In genomic region chr17:6979380-6979779, GRCm38 (mm10) we compare ENCODE assay signal across 11 mouse cellular contexts. TPM values are rescaled to one million over a fixed set of nuclear protein-coding genes. Genes with fewer than 3 reads are reported as not detected.
DNase-seq lines count a peak whose midpoint lies in the region; ATAC-seq and TF ChIP-seq lines count a peak whose summit lies in the region.
"Not testable (repeated sequence)": the region's sequence is repeated elsewhere in the genome, so short reads cannot be mapped to it uniquely, and the experiment has no call there.
"Had no signal": no experiment of that assay in that cellular context is flagged by ENCODE, and none has a peak within 500 bp of the region (broad histone marks: within the 10 kb centered on the region; RNA-seq: fewer than 3 reads in every experiment).

No protein-coding gene starts in this region.

- not testable (repeated sequence) for H3K27ac ChIP-seq in embryonic facial prominence, embryonic 14.5 days (replicated peaks; ENCODE audit: low read depth, low read length); heart, adult 2 months; hindbrain, postnatal 0 days; limb, embryonic 11.5 days (replicated peaks; ENCODE audit: low read depth, low read length); lung, postnatal 0 days (ENCODE audit: low read length)
- H3K27ac ChIP-seq in thymus, adult 2 months (ENCODE audit: control insufficient read depth, insufficient read depth, low read length) = peak overlapping the region; percentile 68; the same call in 1 of the 2 replicates

- not testable (repeated sequence) for H3K79me2 ChIP-seq in heart, adult 2 months (replicated peaks; ENCODE audit: control insufficient read depth, insufficient read depth, low read length)

- peak overlapping the region; percentile 51 for H3K4me2 ChIP-seq in embryonic facial prominence, embryonic 14.5 days (ENCODE audit: low read depth, low read length)
- peak overlapping the region; percentile 55; the same call in 1 of the 2 replicates for H3K4me2 ChIP-seq in hindbrain, postnatal 0 days (ENCODE audit: low read depth, low read length)
- peak overlapping the region; percentile 32 for H3K4me2 ChIP-seq in limb, embryonic 11.5 days (ENCODE audit: low read depth, severe bottlenecking)
- peak overlapping the region; percentile 55 for H3K4me2 ChIP-seq in lung, postnatal 0 days (replicated peaks; ENCODE audit: low read depth, low read length)

- not testable (repeated sequence) for DNase-seq in G1E (ENCODE audit: low spot score); embryonic facial prominence, embryonic 14.5 days (ENCODE audit: low spot score); heart, adult 2 months; hindbrain, postnatal 0 days (ENCODE audit: low spot score); limb, embryonic 11.5 days (ENCODE audit: low spot score)
- DNase-seq in lung, postnatal 0 days (ENCODE audit: low spot score) = peak; percentile 13
- peak; percentile 24 for DNase-seq in neural tube, embryonic 10.5 days (ENCODE audit: extremely low spot score, low spot score)
- DNase-seq in thymus, adult 2 months = peak; percentile 14

- TF ChIP-seq POLR2A in heart, adult 2 months (IDR thresholded peaks at IDR 0.05; ENCODE audit: insufficient read depth, low read depth, low read length); thymus, adult 2 months (IDR thresholded peaks at IDR 0.05; ENCODE audit: control insufficient read depth, extremely low read depth, insufficient read depth, low read length, poor library complexity): not testable (repeated sequence)

- WGBS in embryonic facial prominence, embryonic 14.5 days = 11% methylated on average over 5 of the region's 5 CpGs
- WGBS in heart, adult 2 months = 16% methylated on average over 5 of the region's 5 CpGs
- 8% methylated on average over 4 of the region's 5 CpGs for WGBS in hindbrain, postnatal 0 days
- WGBS in limb, embryonic 11.5 days = 25% methylated on average over 5 of the region's 5 CpGs
- WGBS in lung, postnatal 0 days = 8% methylated on average over 4 of the region's 5 CpGs
- 12% methylated on average over 5 of the region's 5 CpGs for WGBS in thymus, adult 2 months

- intact Hi-C loops in heart, adult 2 months (cut with DNase I) = not testable (repeated sequence)

- TF ChIP-seq EP300 in heart, adult 2 months (IDR thresholded peaks at IDR 0.05; ENCODE audit: insufficient read depth, low read depth, low read length); lung, postnatal 0 days (IDR thresholded peaks at IDR 0.05): not testable (repeated sequence)

- peak overlapping the region; percentile 67; the same call in 1 of the 2 replicates for H3K9ac ChIP-seq in embryonic facial prominence, embryonic 14.5 days (ENCODE audit: low read depth, low read length)
- H3K9ac ChIP-seq in heart, adult 2 months (ENCODE audit: low read depth, low read length) = peak overlapping the region; percentile 63
- H3K9ac ChIP-seq in hindbrain, postnatal 0 days (replicated peaks; ENCODE audit: low read length); limb, embryonic 11.5 days (ENCODE audit: low read length); lung, postnatal 0 days (replicated peaks; ENCODE audit: low read depth): not testable (repeated sequence)

- H3K4me1 ChIP-seq in G1E (ENCODE audit: insufficient read depth, low read depth, low read length); embryonic facial prominence, embryonic 14.5 days (ENCODE audit: control insufficient read depth, insufficient read depth, low read length); heart, adult 2 months (ENCODE audit: control insufficient read depth, insufficient read depth, low read length); hindbrain, postnatal 0 days (ENCODE audit: insufficient read depth, low read length); limb, embryonic 11.5 days (ENCODE audit: control insufficient read depth, insufficient read depth, low read length); lung, postnatal 0 days (ENCODE audit: insufficient read depth, low read depth, low read length): not testable (repeated sequence)
- peaks cover 10% of the 10 kb centered on the region for H3K4me1 ChIP-seq in thymus, adult 2 months (replicated peaks; ENCODE audit: control insufficient read depth, insufficient read depth, low read length)

- not testable (repeated sequence) for H3K27me3 ChIP-seq in G1E (ENCODE audit: insufficient read depth, low read length); embryonic facial prominence, embryonic 14.5 days (replicated peaks; ENCODE audit: control insufficient read depth, insufficient read depth, low read length); heart, adult 2 months (ENCODE audit: control insufficient read depth, insufficient read depth, low read length); hindbrain, postnatal 0 days (ENCODE audit: insufficient read depth, low read length); limb, embryonic 11.5 days (ENCODE audit: control insufficient read depth, insufficient read depth, low read length); lung, postnatal 0 days (replicated peaks; ENCODE audit: insufficient read depth, low read length); thymus, adult 2 months (ENCODE audit: control insufficient read depth, insufficient read depth, low read length)

- H3K36me3 ChIP-seq in G1E (replicated peaks); embryonic facial prominence, embryonic 14.5 days (ENCODE audit: control insufficient read depth, insufficient read depth, low read length); heart, adult 2 months (ENCODE audit: control insufficient read depth, insufficient read depth, low read length); hindbrain, postnatal 0 days (ENCODE audit: insufficient read depth, low read length); limb, embryonic 11.5 days (ENCODE audit: control insufficient read depth, insufficient read depth, low read length); lung, postnatal 0 days (ENCODE audit: insufficient read depth, low read length); thymus, adult 2 months (ENCODE audit: control insufficient read depth, insufficient read depth, low read length): not testable (repeated sequence)

- ATAC-seq in G1E (ENCODE audit: extremely low read depth, insufficient number of reproducible peaks, low FRiP score, poor library complexity, severe bottlenecking) = peak; percentile 18; the same call in 1 of the 2 replicates
- ATAC-seq in embryonic facial prominence, embryonic 14.5 days (ENCODE audit: low read depth); hindbrain, postnatal 0 days; limb, embryonic 11.5 days (ENCODE audit: insufficient number of reproducible peaks, low FRiP score, low TSS enrichment, low read depth): not testable (repeated sequence)
- peak; percentile 4; the same call in 1 of the 2 replicates for ATAC-seq in lung, postnatal 0 days

- H3K9me3 ChIP-seq in G1E (replicated peaks); embryonic facial prominence, embryonic 14.5 days (ENCODE audit: control insufficient read depth, low read length); hindbrain, postnatal 0 days (ENCODE audit: low read length); limb, embryonic 11.5 days (ENCODE audit: control insufficient read depth, low read length); lung, postnatal 0 days (ENCODE audit: low read length): not testable (repeated sequence)

- H3K4me3 ChIP-seq in G1E (ENCODE audit: low read depth, low read length) = peak overlapping the region; percentile 70
- H3K4me3 ChIP-seq in embryonic facial prominence, embryonic 14.5 days (ENCODE audit: low read depth, low read length) = peak overlapping the region; percentile 50
- peak overlapping the region; percentile 69; the same call in 1 of the 2 replicates for H3K4me3 ChIP-seq in heart, adult 2 months
- H3K4me3 ChIP-seq in hindbrain, postnatal 0 days (ENCODE audit: low read length) = peak overlapping the region; percentile 45
- peak overlapping the region; percentile 42 for H3K4me3 ChIP-seq in limb, embryonic 11.5 days (ENCODE audit: low read depth, low read length)
- peak overlapping the region; percentile 45 for H3K4me3 ChIP-seq in lung, postnatal 0 days (ENCODE audit: low read depth, low read length)
- H3K4me3 ChIP-seq in thymus, adult 2 months (ENCODE audit: control insufficient read depth, insufficient read depth, low read length) = peak overlapping the region; percentile 56

- not testable (repeated sequence) for TF ChIP-seq CTCF in G1E (IDR thresholded peaks at IDR 0.05; ENCODE audit: low read depth, low read length); heart, adult 2 months (IDR thresholded peaks at IDR 0.05); hindbrain, postnatal 0 days (IDR thresholded peaks at IDR 0.05; ENCODE audit: low read depth); lung, postnatal 0 days (IDR thresholded peaks at IDR 0.05); thymus, adult 2 months (IDR thresholded peaks at IDR 0.05; ENCODE audit: borderline replicate concordance, control insufficient read depth, extremely low read depth, insufficient read depth, low read length, poor library complexity)

RNA-seq across cellular contexts. Expression of gene Gm49721, which starts 0.7 kb away (rescaled TPM):
- total RNA-seq in G1E (2014; fragmentation: Nextera tagmentation) = not detected in 2 replicates
- total RNA-seq in G1E (2017) = 0.05 and 0.23 TPM in 2 replicates
- not detected in 2 replicates for polyA plus RNA-seq in G1E (2012)
- 0.10 and 0.37 TPM in 2 replicates for polyA plus RNA-seq in embryonic facial prominence, embryonic 14.5 days (2014; fragmentation: Nextera tagmentation; extraction: Ambion mirVana)
- total RNA-seq in heart, adult 2 months (2021) = not detected
- polyA plus RNA-seq in heart, adult 2 months (2012; rRNA removed) = not detected in 2 replicates
- 6.1 and 7.2 TPM in 2 replicates for total RNA-seq in hindbrain, postnatal 0 days (2014; rRNA removed)
- 0.54 TPM in 1 of 2 replicates, not detected in the other for polyA plus RNA-seq in hindbrain, postnatal 0 days (2015; fragmentation: Nextera tagmentation; extraction: Ambion mirVana)
- polyA plus RNA-seq in limb, embryonic 11.5 days (2014; fragmentation: Nextera tagmentation; extraction: Ambion mirVana) = 0.09 and 0.16 TPM in 2 replicates
- 0.30 and 0.32 TPM in 2 replicates for polyA plus RNA-seq in lung, postnatal 0 days (2015; fragmentation: Nextera tagmentation; extraction: Ambion mirVana)
- polyA plus RNA-seq in thymus, adult 2 months (2012; rRNA removed) = 9.6 and 9.8 TPM in 2 replicates
- total RNA-seq: heart, postnatal 25 days had no signal

RNA-seq across cellular contexts. Expression of gene Rnaset2b, which starts 8.9 kb away (rescaled TPM):
- total RNA-seq in G1E (2014; fragmentation: Nextera tagmentation) (96.6 and 106 TPM in 2 replicates), G1E (2017) (105 and 150 TPM in 2 replicates)
- polyA plus RNA-seq in G1E (2012) = 3.6 and 88.1 TPM in 2 replicates
- 183 and 184 TPM in 2 replicates for polyA plus RNA-seq in embryonic facial prominence, embryonic 14.5 days (2014; fragmentation: Nextera tagmentation; extraction: Ambion mirVana)
- 100 to 1,000 TPM; 163 to 196 TPM for total RNA-seq in heart, adult 2 months (2021)
- 166 and 246 TPM in 2 replicates for polyA plus RNA-seq in heart, adult 2 months (2012; rRNA removed)
- 12.5 and 24.9 TPM in 2 replicates for total RNA-seq in hindbrain, postnatal 0 days (2014; rRNA removed)
- 150 and 167 TPM in 2 replicates for polyA plus RNA-seq in hindbrain, postnatal 0 days (2015; fragmentation: Nextera tagmentation; extraction: Ambion mirVana)
- polyA plus RNA-seq in limb, embryonic 11.5 days (2014; fragmentation: Nextera tagmentation; extraction: Ambion mirVana) = 144 and 161 TPM in 2 replicates
- polyA plus RNA-seq in lung, postnatal 0 days (2015; fragmentation: Nextera tagmentation; extraction: Ambion mirVana) = 426 and 446 TPM in 2 replicates
- 130 and 196 TPM in 2 replicates for polyA plus RNA-seq in thymus, adult 2 months (2012; rRNA removed)

RNA-seq across cellular contexts. Expression of gene Tagap1, which starts 18.4 kb away (rescaled TPM):
- total RNA-seq in G1E (2014; fragmentation: Nextera tagmentation) (13.9 and 16.9 TPM in 2 replicates), G1E (2017) (17.9 and 21.9 TPM in 2 replicates)
- polyA plus RNA-seq in G1E (2012) = 3.7 and 4.9 TPM in 2 replicates
- polyA plus RNA-seq in embryonic facial prominence, embryonic 14.5 days (2014; fragmentation: Nextera tagmentation; extraction: Ambion mirVana) = 45.9 and 48.1 TPM in 2 replicates
- total RNA-seq in heart, adult 2 months (2021) = 1 to 10 TPM; 8.1 to 8.6 TPM
- polyA plus RNA-seq in heart, adult 2 months (2012; rRNA removed) = 10.2 and 13.9 TPM in 2 replicates
- 38.2 and 40.7 TPM in 2 replicates for total RNA-seq in hindbrain, postnatal 0 days (2014; rRNA removed)
- 49.7 and 52.7 TPM in 2 replicates for polyA plus RNA-seq in hindbrain, postnatal 0 days (2015; fragmentation: Nextera tagmentation; extraction: Ambion mirVana)
- 63.6 and 64.2 TPM in 2 replicates for polyA plus RNA-seq in limb, embryonic 11.5 days (2014; fragmentation: Nextera tagmentation; extraction: Ambion mirVana)
- 22.1 and 24.1 TPM in 2 replicates for polyA plus RNA-seq in lung, postnatal 0 days (2015; fragmentation: Nextera tagmentation; extraction: Ambion mirVana)
- polyA plus RNA-seq in thymus, adult 2 months (2012; rRNA removed) = 68.6 and 78.0 TPM in 2 replicates

RNA-seq across cellular contexts. Expression of gene Rsph3b, which starts 30.9 kb away (rescaled TPM):
- total RNA-seq in G1E (2014; fragmentation: Nextera tagmentation) (23.3 and 29.7 TPM in 2 replicates), G1E (2017) (17.3 and 23.2 TPM in 2 replicates)
- polyA plus RNA-seq in G1E (2012) = 21.7 and 22.6 TPM in 2 replicates
- polyA plus RNA-seq in embryonic facial prominence, embryonic 14.5 days (2014; fragmentation: Nextera tagmentation; extraction: Ambion mirVana) = 43.2 and 44.6 TPM in 2 replicates
- 10 to 100 TPM; 47.1 to 56.9 TPM for total RNA-seq in heart, adult 2 months (2021)
- polyA plus RNA-seq in heart, adult 2 months (2012; rRNA removed) = 38.0 and 39.5 TPM in 2 replicates
- 27.4 and 35.5 TPM in 2 replicates for total RNA-seq in hindbrain, postnatal 0 days (2014; rRNA removed)
- polyA plus RNA-seq in hindbrain, postnatal 0 days (2015; fragmentation: Nextera tagmentation; extraction: Ambion mirVana) = 54.3 and 56.4 TPM in 2 replicates
- 38.6 and 41.9 TPM in 2 replicates for polyA plus RNA-seq in limb, embryonic 11.5 days (2014; fragmentation: Nextera tagmentation; extraction: Ambion mirVana)
- 47.2 and 52.6 TPM in 2 replicates for polyA plus RNA-seq in lung, postnatal 0 days (2015; fragmentation: Nextera tagmentation; extraction: Ambion mirVana)
- 19.4 and 20.3 TPM in 2 replicates for polyA plus RNA-seq in thymus, adult 2 months (2012; rRNA removed)

RNA-seq across cellular contexts. Expression of gene Gm1604a, which starts 46.0 kb away (rescaled TPM):
- not detected in 2 replicates for total RNA-seq in G1E (2014; fragmentation: Nextera tagmentation)
- total RNA-seq in G1E (2017) = not detected in 2 replicates
- polyA plus RNA-seq in G1E (2012) = not detected in 2 replicates
- not detected in 2 replicates for polyA plus RNA-seq in embryonic facial prominence, embryonic 14.5 days (2014; fragmentation: Nextera tagmentation; extraction: Ambion mirVana)
- not detected for total RNA-seq in heart, adult 2 months (2021)
- polyA plus RNA-seq in heart, adult 2 months (2012; rRNA removed) = not detected in 2 replicates
- not detected in 2 replicates for total RNA-seq in hindbrain, postnatal 0 days (2014; rRNA removed)
- polyA plus RNA-seq in hindbrain, postnatal 0 days (2015; fragmentation: Nextera tagmentation; extraction: Ambion mirVana) = 0.20 and 0.44 TPM in 2 replicates
- polyA plus RNA-seq in limb, embryonic 11.5 days (2014; fragmentation: Nextera tagmentation; extraction: Ambion mirVana) = not detected in 2 replicates
- polyA plus RNA-seq in lung, postnatal 0 days (2015; fragmentation: Nextera tagmentation; extraction: Ambion mirVana) = not detected in 2 replicates
- polyA plus RNA-seq in thymus, adult 2 months (2012; rRNA removed) = 0.54 and 0.61 TPM in 2 replicates
- total RNA-seq: adrenal gland, postnatal 4 days; heart, postnatal 25 days had no signal
- polyA plus RNA-seq: urinary bladder, adult 2 months had no signal
